Mouse (Mus musculus) lung, postnatal 4 days (tissue): ENCODE data around the gene Csn2.

Source experiments
- DNase-seq, 2 experiments: peaks; one replicate each; pipeline ENCODE4 v3.0.0; 2021

Gene Csn2

DNA sequence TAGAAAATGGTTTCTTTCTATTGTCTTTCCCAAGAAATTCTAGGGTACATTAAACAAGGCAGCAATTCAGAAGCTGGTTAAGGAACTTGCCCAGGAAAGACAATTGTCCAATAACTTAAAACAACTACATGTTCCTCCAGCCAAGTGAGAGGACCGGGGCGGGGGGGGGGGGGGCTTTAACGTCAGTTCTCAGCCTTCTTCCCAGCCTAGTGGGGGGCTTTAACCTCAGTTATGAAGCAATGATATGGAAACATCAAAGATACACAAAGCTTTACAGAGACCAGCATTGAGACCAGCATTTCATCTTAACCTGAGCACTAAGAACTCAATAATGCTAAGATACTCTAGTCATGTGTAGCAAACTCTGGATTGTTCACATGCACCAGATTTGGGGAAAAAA lies at the start of gene Csn2:
Gene Csn2 (minus strand): TSS at position 101 of the 400 bp plus-strand sequence.
- no peak for DNase-seq

DNA sequence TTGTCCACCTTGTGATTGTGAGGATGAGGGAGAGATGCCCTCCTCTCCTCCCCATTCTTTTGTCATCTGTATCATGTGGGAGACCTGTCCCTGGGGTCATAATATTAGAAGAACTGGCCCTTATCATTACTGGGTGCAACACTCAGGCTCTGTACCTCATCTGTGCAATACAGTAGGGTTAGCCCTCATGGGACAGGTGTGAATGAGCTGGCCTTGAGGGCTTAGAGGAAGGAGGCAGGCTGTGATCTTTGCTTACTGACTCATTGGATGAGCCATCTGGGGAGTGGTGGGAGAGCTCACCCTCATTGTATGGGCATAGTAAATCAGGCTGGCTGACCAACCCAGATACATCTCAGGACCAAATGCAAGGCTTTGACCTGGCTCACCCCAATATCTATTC lies 35.4 kb upstream of the Csn2 start:
- DNase-seq: no peak

DNA sequence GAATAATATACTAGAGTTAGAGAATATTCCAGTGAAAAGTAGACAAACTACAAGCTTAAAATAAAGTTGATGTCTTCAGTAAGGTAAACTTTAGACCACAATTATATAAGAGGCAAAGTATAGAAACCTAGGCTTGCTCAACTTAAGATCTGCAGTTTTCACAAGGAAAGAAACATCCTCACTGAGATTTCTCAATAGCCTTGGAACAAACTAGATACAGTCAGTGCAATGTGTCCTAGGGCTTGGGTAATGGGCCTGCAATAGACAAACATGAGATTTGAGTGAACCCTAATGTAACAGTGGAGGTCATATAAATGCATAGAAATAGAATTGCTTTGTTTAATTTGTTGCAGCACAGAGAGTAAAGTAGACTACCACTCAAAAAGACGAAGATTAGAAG lies 6.5 kb upstream of the Csn2 start:
- no peak for DNase-seq

DNA sequence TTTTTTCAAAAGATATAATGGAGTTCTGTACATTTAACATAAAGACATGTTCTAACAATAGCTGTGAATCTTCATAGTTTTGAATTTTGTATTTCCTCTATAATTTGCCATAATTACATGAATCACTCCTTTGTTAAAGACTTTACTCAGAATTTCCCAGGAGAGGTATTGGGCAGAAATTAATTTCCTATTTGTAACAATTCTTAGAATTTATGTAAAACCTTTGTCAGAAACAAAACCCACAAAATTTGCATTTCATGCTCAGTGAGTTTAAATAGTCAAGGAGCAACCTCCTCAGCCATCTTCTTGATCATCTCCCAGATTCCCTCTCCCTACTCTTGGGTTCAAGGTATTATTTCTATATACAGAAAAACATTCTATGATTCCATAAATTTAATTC lies 33.5 kb downstream of the Csn2 start, which contains the start of gene Csn1s1:
Gene Csn1s1 (plus strand): TSS at position 301 of the 400 bp plus-strand sequence.
- DNase-seq: no peak

DNA sequence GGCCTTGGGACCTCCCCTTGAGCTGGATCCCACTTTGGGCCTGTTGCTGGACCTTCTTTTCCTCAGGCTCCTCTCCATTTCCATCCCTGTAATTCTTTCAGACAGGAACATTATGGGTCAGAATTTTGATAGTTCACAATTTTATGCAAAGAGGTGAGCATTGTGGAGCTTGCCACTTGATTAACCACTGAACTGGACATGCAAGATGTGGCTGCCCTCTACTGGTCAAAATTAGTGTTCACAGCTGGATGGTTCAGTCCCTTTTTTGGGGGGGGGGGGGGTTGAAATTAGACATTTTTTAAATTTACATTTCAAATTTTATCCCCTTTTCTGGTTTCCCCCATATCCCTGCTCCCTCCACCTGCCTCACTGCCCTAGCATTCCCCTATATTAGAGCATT lies 56.6 kb downstream of the Csn2 start:
- no peak for DNase-seq
